Mouse (Mus musculus) urinary bladder, postnatal 14 days (tissue): Measurements from ENCODE around the gene Ncf2.
"Not testable (repeated sequence)": the region's sequence is repeated elsewhere in the genome, so short reads cannot be mapped to it uniquely, and the experiment has no call there.

Experiments used
- DNase-seq: peaks from one replicate; pipeline ENCODE4 v3.0.0; 2021; ENCODE audit warnings: low spot score

The Ncf2 gene

DNA sequence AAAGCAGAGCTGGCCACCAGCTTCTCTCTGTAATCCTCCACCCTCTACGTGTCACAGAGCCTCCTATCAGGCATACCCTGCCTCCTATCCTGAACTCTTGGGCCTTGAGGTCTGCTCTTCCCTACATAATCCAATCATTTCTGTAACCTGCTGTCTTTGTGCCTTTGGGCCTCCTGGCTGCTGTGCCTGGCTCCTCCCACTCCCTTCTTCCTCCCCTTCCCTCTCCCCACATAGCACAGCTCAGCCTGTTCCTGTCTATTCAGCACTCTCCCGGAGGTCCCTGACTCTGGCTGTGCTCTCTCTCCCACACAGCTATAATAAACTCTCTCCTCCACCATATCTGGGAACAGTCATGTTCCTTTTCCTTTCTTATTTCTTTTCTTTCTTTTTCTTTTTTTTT is at the start of gene Ncf2:
Gene Ncf2, plus strand, starts transcription at position 298 of the 400 bp plus-strand sequence.
- DNase-seq, result no peak

GRCm38 (mm10) chr1:152750312-152750965 is 49.6 kb upstream of the Ncf2 start, which contains the start of gene Apobec4:
TSS of gene Apobec4 (plus strand) at chr1:152750551.
- no peak for DNase-seq

GRCm38 (mm10) chr1:152761791-152762190 is 38.2 kb upstream of the Ncf2 start:
- DNase-seq, result no peak

DNA sequence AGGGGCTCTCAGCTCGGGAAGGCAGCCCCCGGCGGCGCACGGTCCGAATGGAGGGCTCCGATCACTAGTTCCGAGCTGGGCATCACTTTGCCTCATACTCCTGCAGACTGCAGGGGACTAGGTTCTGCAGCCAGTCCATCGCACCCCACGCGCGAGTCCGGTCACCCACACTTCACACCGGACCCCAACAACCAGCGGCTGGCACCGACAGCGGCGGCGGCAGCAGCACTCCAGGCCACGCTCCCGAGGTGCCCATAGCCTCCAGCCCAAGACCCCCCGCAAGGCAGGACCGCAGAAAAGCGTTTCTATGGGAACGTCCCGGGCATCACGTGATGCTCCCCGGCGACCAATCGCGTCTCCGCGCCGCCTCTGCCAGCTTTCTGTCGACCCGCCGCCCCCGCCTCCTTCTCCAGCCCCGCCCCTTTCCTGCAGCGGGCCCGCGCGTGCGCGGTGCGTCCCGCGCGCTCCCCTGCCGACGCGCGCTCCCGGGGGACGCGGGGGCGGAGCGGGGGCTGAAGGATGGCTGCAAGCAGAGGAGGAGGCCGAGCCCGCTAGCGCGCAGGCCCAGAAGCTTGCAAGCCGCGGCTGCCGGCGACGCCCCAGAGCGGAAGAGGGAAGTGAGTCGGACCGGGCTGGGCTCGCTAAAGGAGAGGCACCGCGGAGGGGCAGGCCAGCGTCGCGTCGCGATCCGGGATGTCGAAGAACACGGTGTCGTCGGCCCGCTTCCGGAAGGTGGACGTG is 33.8 kb upstream of the Ncf2 start, which contains the start of the genes Rgl1 and Arpc5:
Gene Rgl1, minus strand, starts transcription at position 320 of the 741 bp plus-strand sequence.
Gene Arpc5, plus strand, starts transcription at position 511 of the 741 bp plus-strand sequence.
- DNase-seq, result peak; percentile 97

DNA sequence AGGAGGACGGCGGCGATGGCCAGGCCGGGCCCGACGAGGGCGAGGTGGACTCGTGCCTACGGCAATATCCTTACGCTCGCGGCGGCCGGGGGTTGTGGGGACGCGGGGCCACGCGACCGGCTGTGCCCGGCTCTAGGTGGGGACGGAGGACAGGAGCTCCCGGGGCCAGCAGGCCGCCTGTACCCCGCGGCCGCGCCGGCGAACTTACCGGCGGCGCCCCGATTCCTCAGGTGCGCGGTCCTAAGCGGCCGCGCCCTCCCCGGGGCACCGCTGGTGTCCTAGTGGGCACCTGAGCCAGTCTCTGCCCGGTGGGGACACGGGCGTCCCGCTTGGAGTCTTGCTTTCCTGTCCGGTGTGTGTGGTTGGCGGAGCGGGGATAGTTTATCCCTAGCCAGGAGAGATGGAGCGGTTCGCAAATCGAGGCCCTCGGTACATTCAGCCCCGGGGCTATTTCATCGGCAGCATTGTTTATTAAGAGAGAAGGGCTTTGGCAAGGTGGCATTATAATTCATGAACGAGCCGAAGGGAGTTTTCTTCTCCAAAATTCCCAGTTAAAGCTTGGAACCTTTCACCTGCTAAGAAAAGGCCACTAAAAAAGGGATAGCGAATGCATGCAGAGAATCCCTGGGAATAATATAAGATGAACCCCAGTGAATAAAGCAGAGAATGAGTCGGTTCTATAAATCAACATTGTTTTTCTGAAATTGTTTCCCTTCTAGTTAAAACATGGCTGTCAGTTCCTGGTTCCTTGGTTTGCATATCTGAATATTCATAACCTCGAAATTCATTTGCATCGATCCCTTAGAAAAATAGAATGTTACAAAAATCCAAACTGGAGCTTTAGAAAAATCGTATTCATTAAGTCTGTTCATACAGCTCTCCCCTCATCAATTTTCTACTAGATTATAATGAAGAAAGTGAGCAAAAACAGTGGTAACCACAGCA is 32.9 kb upstream of the Ncf2 start:
- DNase-seq, result peak; percentile 28

- peak; percentile 86 for DNase-seq
Measured at GRCm38 (mm10) chr1:152767749-152768488, 32.1 kb upstream of the Ncf2 start.

DNA sequence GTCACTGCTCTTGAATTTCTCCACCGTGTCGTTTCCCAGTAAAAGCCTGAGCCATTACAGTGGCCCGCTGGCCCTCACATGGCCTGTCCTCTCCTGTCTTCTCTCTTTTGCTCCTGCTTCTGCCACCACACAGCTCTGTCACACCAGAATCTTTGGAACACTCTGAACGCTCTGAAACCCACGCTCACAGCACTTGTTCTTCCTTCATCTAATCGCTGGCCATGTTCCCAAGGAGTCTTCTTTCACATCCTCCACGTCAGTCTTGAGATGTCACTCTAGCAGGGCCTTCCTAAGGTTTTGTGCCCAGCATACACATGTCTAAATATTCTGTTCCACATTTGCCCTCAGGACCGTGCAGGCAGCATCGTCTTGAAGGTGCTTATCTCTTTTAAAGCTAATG is 29.0 kb upstream of the Ncf2 start:
- DNase-seq, result no peak

DNA sequence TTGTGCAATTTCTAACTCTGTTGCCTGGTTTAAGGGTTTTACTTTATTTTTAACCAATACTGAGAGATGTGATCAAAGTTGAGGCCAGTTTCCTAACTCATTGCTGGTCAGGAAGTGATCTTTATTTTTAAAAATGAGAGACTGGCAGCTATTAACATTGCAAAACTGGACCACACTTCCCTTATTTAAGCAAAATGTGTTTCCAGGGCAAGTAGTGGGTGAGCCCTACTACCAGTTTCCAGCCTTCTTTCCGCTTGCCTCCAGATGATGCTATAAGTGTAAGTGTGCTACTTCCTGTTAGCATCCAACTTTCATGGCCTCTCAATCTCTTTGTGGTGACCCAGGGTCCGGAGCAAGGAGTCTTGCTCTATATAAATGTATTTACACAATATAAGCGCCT is 25.4 kb upstream of the Ncf2 start:
- DNase-seq, result not testable (repeated sequence)

- DNase-seq, result peak; percentile 75
Measured at GRCm38 (mm10) chr1:152779071-152779737, 20.8 kb upstream of the Ncf2 start.

DNA sequence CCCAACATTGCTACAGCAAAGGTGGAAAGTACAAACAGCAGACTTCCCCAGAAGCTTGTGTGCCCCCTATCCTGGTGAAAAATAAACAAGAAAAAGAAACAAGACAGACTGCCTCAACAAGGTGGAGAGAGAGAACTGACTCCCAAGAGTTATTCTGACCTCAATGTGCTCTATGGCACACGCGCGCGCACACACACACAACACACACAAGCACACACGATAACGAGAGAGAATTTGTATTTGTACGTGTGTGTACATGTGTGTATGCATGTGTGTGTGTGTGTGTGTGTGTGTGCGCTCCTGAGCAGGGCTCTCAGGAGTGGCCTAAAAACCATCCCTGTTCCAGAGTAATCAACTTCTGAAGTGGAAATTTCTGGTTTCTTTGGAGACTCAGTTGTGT is 15.4 kb upstream of the Ncf2 start:
- DNase-seq, result no peak

GRCm38 (mm10) chr1:152785446-152785845 is 14.5 kb upstream of the Ncf2 start:
- DNase-seq, result not testable (repeated sequence)

DNA sequence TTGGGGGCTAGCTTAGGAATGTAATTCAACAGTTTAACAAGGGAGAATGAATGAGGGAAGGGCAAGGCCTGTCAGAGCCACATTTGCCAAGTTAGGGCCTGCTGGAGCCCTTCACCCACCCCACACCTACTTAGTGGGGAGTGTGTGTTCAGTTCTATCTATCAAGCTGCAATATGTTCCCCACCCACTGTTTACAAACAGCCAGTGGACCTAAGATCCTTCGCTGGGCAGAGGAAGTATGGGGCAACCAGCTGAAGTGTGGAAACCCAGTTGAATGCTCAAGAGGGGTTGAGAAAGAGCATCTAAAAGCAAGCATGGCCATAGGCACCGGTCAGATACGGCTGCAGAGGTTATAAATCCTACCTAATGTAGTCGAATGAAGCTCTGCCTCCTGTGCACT is 13.0 kb upstream of the Ncf2 start:
- no peak for DNase-seq

- no peak for DNase-seq
Measured at GRCm38 (mm10) chr1:152788121-152788660, 11.8 kb upstream of the Ncf2 start.

- DNase-seq, result peak; percentile 55
Measured at GRCm38 (mm10) chr1:152790254-152790653, 9.7 kb upstream of the Ncf2 start.

GRCm38 (mm10) chr1:152790821-152791220 is 9.2 kb upstream of the Ncf2 start:
- no peak for DNase-seq

DNA sequence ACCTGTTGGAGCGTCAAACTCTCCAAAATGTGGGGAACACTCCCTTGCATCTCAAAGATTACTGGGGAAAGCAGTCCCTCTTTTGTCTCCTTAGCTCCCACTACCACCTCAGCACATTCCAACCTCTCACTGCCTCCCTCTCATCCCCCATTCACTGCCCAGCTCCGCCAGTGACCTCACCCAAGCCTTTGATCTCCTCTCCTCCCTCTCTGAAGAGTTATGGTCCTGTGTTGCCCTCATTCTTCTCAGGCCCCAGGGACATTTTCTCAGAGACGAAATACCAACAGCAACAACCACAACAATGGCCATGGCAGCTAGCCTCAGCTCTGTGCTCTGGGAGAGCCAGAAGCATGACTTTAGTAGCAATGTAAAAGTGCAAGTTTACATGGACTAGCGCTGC is 8.7 kb upstream of the Ncf2 start:
- no peak for DNase-seq

DNA sequence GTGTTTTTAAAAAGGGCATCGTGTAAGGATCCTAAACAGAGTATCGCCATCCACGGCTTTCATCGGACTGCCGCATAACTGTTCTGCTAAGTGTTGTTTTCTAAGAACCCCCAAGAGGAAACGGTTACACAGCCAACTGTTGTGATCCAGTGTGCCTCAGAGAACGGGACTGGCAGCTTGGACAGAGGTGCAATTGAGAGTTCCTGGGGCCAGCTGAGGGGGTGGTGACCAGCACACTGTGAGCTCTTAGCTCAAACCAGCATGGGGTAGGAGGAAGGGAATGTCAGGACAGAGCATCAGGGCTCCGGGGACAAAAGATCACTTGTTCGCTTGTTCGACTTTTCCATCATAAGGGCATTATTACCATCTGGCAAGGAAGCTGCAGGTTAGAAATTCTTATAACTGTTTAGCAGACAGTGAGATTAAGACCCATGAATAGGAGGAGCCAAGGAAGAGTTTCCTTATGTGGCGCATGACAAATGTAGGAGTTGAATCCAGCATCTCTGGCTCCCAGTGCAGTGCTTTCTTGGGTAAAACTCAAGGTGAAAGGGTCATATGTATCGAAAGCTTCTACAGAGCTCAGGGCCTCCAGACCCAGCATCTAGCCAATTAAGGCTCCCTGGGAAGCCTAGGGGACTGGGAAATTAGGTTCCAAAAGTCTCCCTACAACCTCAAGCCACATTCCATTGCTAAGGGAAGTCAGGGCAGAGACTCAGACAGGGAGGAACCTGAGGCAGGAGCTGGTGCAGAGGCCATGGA is 7.1 kb upstream of the Ncf2 start:
- no peak for DNase-seq

- no peak for DNase-seq
Measured at GRCm38 (mm10) chr1:152793495-152794130, 6.4 kb upstream of the Ncf2 start.

DNA sequence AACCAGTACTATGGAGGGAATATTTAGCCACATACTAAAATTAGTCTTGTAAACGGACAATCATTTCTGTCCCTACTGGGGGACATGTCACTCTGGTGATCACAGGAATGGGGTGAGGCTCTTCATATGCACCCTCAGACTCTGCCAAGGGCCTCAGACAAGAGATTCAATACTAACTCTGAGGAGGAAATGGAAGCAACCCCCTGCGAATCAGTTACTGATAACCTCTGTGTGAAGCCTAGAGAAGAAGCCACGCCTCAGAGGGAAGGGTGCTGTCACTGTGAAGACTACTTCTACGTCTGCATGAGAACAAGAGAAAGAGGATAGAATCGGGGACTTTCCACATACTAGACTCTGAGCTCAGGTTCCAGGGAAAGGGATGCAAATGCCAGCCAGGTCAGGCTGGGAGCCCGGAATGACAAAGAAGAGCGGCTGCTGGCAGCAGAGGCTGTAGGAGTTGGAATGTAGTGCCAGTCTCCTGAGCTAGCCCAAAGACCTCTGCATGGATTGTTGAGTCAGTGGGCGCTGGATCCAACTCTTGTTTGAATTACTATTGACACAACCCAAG is 4.2 kb upstream of the Ncf2 start:
- no peak for DNase-seq
